Mouse (Mus musculus) thymus, adult 2 months (tissue): ENCODE measurements around the gene Megf11.

Experiments used
- CTCF ChIP-seq: fragments of 200-500 bp; IDR thresholded peaks from 2 replicates; pipeline ENCODE4 v1.5.1; 2012; ENCODE audit warnings: mild to moderate bottlenecking, control low read depth, low read length, moderate library complexity, borderline replicate concordance; ENCODE audit not compliant: control insufficient read depth, poor library complexity, insufficient read depth; ENCODE audit errors: extremely low read depth
- POLR2A ChIP-seq: fragments of 200-500 bp; IDR thresholded peaks from 2 replicates; pipeline ENCODE4 v1.6.1; 2012; ENCODE audit warnings: mild to moderate bottlenecking, low read length, control low read depth, moderate library complexity; ENCODE audit not compliant: control insufficient read depth, poor library complexity, insufficient read depth; ENCODE audit errors: extremely low read depth

DNA sequence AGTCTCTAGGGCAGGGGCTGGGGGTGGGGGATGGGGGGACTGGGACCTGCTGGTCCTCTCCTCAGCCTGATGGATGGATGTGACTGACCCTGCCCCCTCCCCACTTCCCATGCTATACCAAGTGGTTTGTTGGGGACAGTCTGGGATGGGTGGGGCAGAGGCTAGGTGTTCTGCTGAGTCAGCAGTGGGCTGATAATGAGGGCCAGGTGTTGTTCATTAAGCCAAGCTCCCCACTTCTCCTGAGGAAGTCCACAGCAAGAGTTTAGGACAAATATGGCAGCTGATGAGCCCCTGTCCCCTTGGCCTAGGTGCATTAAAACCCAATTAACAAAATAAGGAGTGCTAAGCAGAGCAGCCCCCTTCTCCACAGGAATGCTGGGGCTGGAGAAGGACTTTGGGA, 190.2 kb downstream of the Megf11 start:
- no peak for TF ChIP-seq CTCF
- TF ChIP-seq POLR2A: no peak
